Mouse (Mus musculus) retina, postnatal 1 day (tissue): ENCODE results near the gene Uqcrc1.

Experiments
- DNase-seq: peaks from one replicate; pipeline ENCODE4 v3.0.0-alpha.2; 2012

The Uqcrc1 gene

GRCm38 (mm10) chr9:108936418-108937364 is at the start of gene Uqcrc1:
Gene Uqcrc1 (plus strand): TSS chr9:108936633.
- peak; percentile 98 for DNase-seq

GRCm38 (mm10) chr9:108912308-108912707 is 24.1 kb upstream of the Uqcrc1 start:
- DNase-seq = no peak

- DNase-seq = no peak
Measured at GRCm38 (mm10) chr9:108913161-108913560, 23.3 kb upstream of the Uqcrc1 start.

DNA sequence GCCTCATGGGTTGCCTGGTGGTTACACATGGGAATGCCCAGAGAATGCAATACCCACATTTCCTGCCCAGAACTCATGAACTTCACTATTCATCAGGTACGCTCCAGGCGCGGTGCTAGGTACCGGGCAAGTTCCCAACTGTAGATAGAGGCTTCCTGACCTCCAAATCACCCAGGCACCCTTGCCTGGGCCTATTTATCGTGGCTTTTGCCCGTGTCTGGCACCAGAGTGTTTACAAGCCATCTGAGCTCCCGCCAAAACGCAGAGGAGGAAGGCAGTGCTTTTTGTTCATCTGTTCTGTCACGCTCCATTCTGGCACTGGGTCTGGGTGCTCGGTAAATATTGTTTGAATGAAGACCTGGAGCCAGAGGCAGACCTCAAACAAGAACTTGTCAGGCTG is 22.8 kb upstream of the Uqcrc1 start:
- DNase-seq = no peak

- no peak for DNase-seq
Measured at GRCm38 (mm10) chr9:108914491-108914890, 21.9 kb upstream of the Uqcrc1 start, which contains the start of gene Tmem89. Gene Tmem89 (plus strand): TSS chr9:108914619.

DNA sequence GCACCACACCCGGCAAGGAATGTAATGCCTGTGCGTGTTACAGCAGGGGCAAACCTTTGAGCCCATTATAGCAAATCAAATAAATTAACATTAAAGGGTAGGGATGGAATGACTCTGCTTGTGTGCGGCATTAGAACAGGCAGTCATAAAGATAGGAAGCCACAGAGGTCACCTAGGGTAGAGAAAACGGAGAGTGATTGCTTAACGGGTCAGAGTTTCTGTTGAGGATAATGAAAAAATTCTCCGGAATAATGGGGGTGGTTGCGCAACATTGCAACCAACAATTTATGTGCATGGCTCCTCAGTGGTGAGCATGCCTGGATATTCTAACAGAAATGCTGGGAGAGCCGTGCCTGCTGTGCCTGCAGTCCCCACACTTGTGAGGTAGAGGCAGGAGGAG is 10.5 kb upstream of the Uqcrc1 start:
- DNase-seq = no peak

GRCm38 (mm10) chr9:108928424-108928823 is 8.0 kb upstream of the Uqcrc1 start:
- no peak for DNase-seq

GRCm38 (mm10) chr9:108935991-108936390 is 442 bp upstream of the Uqcrc1 start:
- no peak for DNase-seq

DNA sequence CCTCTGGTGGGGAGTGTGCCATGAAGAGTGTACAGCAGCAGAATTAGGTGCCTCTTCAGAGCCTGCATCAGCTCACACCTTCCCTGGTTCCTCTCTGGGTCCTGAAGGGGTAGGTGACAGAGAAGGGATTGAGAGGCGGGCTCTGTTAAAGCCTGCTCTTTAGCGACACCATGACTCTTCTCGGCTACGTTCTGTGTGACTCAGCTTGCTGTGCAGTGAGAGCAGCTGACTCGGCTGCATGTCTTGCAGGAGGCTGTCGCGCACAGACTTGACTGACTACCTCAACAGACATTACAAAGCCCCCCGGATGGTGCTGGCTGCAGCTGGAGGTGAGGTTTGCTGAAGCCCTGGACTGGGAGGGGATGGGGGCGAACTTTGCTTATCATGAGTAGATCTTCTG is 8.7 kb downstream of the Uqcrc1 start:
- no peak for DNase-seq

DNA sequence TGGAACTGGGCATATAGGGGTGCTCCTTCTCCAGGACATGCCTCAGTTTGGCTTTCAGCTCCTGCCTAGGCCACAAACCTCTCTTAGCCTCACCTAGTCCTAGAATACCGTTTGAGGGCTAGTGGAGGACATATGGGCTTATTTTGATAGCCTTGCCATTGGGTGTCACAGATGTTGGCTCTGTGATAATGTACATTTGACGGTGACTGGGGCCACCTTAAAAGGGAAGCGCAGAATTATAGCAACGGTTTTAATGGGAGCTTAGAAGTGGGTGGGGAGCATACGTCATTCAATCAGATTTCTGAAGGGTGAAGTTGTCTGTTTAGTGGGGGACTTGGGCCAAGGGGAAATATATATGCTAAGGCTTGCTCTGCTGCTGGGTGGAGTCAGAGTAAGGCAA is 9.2 kb downstream of the Uqcrc1 start:
- DNase-seq = no peak

DNA sequence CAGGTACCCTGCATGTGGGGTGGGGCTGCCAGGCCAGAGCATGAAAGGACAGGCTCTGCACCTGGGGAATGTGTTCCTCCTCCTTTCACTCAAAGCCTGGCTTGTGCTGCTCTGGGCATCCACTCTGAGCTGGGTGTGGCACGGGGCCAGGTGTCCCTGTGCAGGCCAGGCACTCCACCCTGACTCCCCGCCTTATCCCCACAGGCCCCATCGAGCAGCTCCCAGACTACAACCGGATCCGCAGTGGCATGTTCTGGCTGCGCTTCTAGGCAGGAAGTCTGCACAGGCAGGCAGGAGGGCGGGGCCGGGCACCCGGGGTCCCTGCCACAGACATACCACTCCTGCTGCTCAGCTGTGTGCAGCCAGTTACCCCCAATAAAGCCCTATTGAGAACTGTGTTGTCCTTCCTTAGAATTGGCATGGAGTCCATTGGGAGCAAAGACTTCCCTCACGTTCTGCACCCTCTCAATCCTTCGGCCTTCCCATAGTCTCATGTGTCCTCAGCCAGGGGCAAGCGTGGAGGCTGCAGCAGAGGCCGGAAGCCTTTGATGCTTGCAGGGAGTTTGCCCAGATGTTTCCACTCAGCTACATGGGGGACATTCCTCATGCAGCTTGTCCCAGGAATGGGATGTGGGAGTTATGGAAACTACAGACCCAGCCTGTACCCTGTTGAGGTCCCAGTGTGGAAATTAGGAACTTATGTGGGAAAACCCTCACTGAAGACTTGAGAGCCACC is 13.0 kb downstream of the Uqcrc1 start:
- no peak for DNase-seq

- no peak for DNase-seq
Measured at GRCm38 (mm10) chr9:108949967-108950728, 13.7 kb downstream of the Uqcrc1 start.

DNA sequence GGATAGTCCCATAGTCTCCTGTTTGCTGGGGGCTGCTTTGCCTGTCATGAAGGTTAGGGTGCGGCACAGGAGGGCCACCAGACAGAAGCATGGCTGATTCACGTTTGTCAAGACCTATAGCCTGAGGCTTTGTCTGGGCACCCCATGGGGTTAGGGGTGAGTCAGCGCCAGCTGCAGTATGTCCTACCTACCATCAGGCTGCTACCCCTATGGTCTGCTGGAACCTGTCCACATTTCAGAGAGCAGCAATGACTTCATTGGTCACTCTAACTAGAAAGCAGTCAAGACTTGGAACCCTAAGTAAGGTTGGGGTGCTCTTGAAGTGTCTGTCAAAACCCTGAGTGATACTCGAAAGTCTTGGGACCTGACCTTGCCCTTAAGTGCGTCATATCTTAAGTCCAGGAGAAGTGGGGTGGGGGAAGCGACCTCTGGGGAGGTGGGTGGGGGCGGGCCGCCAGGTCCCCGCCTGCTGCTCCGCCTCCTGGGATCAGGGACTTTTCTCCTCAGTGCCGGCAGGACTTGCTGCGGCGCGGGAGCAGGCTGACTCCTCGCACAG is 16.7 kb downstream of the Uqcrc1 start, which contains the start of gene Col7a1:
Gene Col7a1, plus strand, starts transcription at position 506 of the 556 bp plus-strand sequence.
- DNase-seq = no peak

- DNase-seq = no peak
Measured at GRCm38 (mm10) chr9:108955241-108955640, 18.8 kb downstream of the Uqcrc1 start.

DNA sequence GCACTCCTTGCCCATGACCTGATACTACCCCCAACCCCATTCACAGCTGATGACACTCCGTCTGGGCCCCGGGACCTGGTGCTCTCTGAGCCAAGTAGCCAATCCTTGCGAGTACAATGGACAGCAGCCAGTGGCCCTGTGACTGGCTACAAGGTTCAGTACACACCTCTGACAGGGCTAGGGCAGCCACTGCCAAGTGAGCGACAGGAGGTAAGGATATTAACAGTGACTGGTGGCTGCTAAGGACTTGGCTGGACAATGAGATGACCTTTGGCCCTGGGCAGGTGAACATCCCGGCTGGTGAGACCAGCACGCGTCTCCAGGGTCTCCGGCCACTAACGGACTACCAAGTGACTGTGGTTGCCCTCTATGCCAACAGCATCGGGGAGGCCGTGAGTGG is 19.4 kb downstream of the Uqcrc1 start:
- DNase-seq = no peak

DNA sequence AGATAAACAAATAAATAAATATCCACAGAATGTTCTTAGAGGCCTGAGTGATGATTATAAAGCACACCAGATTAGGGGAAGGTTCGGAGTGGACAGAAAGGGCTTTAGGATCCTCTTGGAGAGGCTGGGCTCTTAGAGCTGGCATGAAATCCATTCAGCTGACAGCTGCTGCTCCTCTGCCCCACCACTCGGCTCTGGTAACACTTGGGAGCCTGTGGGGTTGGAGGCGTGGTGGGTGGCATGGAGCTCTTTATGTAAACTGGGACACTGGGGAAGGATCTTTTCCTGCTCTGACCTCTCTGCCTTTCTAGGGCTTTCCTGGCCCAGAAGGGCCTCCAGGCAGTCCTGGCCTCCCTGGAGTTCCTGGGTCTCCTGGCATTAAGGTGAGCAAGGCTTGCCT is 27.1 kb downstream of the Uqcrc1 start:
- DNase-seq = no peak

DNA sequence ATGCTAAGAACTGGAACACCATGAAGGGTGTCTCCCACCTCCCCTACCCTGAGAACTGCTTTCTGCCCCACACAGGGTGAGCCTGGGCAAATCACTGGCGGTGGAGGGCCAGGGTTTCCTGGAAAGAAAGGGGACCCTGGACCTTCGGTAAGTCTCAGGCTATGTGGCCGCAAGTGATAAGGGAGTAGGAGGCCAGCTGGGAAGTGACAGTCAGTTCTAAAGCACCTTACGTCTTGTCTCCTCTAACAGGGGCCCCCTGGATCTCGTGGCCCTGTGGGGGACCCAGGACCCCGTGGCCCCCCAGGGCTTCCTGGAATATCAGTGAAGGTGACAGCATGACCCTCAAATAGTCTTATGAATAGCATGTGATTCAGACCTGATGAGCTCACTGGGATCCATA is 27.9 kb downstream of the Uqcrc1 start:
- no peak for DNase-seq

DNA sequence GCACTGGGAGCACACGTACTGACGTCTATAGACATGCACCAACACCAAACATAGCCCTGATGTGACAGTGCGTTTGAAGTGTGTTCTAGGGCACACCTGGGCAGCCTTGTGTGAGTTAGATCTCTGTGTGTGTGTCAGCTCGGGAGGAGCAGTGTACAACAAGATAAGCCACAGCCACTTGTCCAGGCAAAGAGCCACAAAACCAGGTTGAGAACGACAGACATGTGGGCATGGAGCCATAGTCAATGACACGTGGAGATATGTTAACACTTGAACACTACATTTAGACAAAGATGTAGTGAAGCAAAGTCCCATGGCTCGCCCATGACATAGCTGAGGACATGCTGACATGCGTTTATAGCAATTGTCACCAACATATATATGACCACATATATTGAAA is 34.2 kb downstream of the Uqcrc1 start:
- DNase-seq = no peak

GRCm38 (mm10) chr9:108976483-108976882 is 40.0 kb downstream of the Uqcrc1 start:
- DNase-seq = no peak

DNA sequence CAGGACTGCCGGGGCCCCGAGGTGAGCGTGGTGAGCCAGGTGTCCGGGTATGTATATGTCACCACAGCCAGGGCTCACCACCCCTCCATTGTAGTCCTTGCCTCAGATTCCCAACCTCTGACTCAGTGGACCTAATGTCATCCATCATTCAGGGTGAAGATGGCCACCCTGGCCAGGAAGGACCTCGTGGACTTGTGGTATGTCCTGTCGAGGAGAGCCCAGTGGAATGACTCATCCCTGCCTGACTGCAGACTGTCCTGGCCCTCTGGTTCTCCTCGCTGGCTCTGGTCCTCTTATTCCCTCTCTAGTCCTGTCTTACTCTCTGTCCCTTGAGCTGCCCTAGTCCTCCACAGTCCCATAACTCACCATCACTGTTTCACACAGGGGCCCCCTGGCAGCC is 41.5 kb downstream of the Uqcrc1 start:
- no peak for DNase-seq

DNA sequence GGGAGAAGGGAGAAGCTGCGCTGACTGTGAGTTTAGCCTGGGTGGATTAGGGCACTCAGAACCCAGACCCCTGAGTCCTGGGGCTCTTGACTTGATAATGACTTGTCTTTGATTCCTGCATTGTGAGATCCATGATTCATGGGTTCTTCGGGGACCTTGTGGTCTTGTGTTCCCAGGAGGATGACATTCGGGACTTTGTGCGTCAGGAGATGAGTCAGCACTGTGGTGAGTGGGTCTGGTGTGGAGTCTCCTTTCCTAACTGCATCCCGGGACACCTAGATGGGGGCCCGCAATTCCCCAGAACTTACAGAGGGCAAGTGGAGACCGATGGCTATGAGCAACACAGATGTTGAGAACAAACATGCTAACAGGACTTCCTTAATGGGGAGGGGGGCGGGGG is 46.1 kb downstream of the Uqcrc1 start:
- DNase-seq = no peak

DNA sequence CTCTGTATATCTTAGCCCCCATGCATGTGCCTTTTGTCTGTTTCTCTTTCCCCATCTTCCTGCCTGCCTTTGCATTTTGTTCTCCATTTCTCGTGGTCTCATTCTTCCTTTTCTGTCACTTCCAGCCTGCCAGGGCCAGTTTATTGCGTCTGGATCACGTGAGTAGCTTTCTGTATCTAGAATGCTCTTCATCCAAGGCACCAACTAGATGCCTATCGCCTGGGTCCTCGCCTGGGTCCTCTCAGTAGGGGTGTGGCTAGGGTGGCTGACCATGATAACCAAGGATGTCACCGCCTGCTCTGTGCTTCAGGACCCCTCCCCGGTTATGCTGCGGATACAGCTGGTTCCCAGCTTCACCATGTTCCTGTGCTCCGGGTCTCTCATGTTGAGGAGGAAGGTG is 46.8 kb downstream of the Uqcrc1 start:
- DNase-seq = no peak

DNA sequence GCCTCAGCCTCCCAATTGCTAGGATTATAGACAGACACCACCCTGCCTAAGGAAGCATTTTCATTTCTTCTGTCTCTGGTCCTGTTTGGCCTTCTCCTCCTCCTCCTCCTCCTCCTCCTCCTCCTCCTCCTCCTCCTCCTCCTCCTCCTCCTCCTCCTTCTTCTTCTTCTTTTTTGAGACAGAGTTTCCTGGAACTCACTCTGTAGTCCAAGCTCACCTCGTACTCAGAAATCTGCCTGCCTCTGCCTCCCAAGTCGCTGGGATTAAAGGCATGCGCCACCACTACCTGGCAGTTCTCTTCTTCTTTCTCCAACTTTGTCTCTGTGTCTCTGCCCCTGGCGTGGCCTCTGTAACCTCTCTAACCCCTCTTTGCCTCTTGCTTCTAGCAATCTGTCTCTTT is 49.3 kb downstream of the Uqcrc1 start, which contains the start of gene Ucn2:
Gene Ucn2, plus strand, starts transcription at position 301 of the 400 bp plus-strand sequence.
- DNase-seq = no peak
